26 mouse cellular contexts compared by ENCODE assay signal in the genomic region with DNA sequence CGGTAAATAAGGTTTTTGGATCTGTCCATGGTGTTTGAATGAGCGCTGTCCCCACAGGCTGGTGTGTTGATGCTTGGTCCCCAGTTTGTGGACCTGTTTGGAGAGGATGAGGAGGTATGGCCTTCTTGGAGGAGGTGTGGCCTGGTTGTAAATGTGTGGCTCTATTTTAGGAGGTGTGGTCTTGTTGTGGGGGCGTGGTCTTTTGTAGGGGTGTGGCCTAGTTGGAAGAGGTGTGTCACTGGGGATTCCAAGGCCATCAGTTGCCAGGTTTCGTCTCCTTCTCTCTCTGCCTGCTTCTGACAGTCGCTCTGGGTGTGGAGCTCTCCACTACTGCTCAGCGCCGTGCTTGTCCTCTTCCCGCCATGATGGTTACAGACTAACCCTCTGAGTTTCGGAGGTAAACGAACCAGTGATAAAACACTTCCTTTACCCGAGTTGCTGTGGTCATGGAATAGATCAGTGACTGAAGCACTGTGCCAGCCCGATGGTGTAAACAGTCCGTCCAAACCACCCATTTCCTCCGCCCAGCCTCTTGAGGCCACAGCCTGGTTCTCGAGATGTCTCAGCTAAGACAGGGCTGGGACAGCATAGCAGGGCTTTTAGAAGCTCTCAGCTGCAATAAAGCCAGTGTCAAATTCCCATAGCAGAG. TPM values are rescaled to one million over a fixed set of nuclear protein-coding genes. Genes with fewer than 3 reads are reported as not detected.
DNase-seq lines count a peak whose midpoint lies in the region; ATAC-seq lines count a peak whose summit lies in the region.
"Had no signal": no experiment of that assay in that cellular context is flagged by ENCODE, and none has a peak within 500 bp of the region (broad histone marks: within the 10 kb centered on the region; RNA-seq: fewer than 3 reads in every experiment).

No protein-coding gene starts in this region.

- ATAC-seq in liver, embryonic 11.5 days (replicated peaks; ENCODE audit: low FRiP score) = no peak
- peak; percentile 36 for ATAC-seq in megakaryocyte progenitor cell, adult 5-6 weeks (replicated peaks; ENCODE audit: poor library complexity)
- no peak for ATAC-seq in erythroid progenitor cell, adult 5-6 weeks (replicated peaks; ENCODE audit: low FRiP score, poor library complexity, severe bottlenecking)
- ATAC-seq: forebrain, postnatal 0 days; hindbrain, postnatal 0 days; intestine, postnatal 0 days had no signal

- peaks cover 3% of the 10 kb centered on the region; the same call in 1 of the 2 replicates for H3K4me1 ChIP-seq in liver, embryonic 11.5 days (replicated peaks; ENCODE audit: control insufficient read depth, insufficient read depth, low read length)
- H3K4me1 ChIP-seq: hindbrain, embryonic 12.5 days had no signal

- no peak overlapping the region for H3K9ac ChIP-seq in liver, embryonic 11.5 days (ENCODE audit: low read depth, low read length)
- H3K9ac ChIP-seq: forebrain, embryonic 12.5 days; forebrain, postnatal 0 days; heart, embryonic 15.5 days; hindbrain, embryonic 12.5 days; midbrain, embryonic 12.5 days had no signal

- H3K9me3 ChIP-seq in liver, embryonic 11.5 days (ENCODE audit: control insufficient read depth, low read length) = no peaks in the 10 kb centered on the region
- H3K9me3 ChIP-seq: forebrain, embryonic 12.5 days; heart, embryonic 15.5 days; hindbrain, embryonic 12.5 days; midbrain, embryonic 12.5 days had no signal

- H3K27ac ChIP-seq in liver, embryonic 11.5 days (ENCODE audit: low read depth, low read length) = no peak overlapping the region
- H3K27ac ChIP-seq: forebrain, embryonic 12.5 days; heart, embryonic 15.5 days; hindbrain, embryonic 12.5 days; hindbrain, postnatal 0 days; midbrain, embryonic 12.5 days had no signal

- 79% methylated on average over 15 of the region's 15 CpGs for WGBS in liver, embryonic 11.5 days

- DNase-seq in liver (peak; percentile 16), ZHBTc4 (ENCODE audit: low read depth, low spot score) (peak; percentile 90)
- no peak for DNase-seq in liver, embryonic 11.5 days (ENCODE audit: low spot score)
- DNase-seq in CD4-positive helper T cell, adult 2 months (ENCODE audit: low read depth, low spot score) = peak; percentile 81
- DNase-seq in yolk sac, embryonic 10.5 days (ENCODE audit: low spot score) = no peak
- DNase-seq in adrenal gland, adult (ENCODE audit: inconsistent age in 2 of 2, low spot score in 1 of 2) = no peak
- DNase-seq: adrenal gland, postnatal 14 days; cerebellum, adult 11-12 months; cerebellum, adult 9-11 months; forebrain, postnatal 0 days; gastrocnemius, postnatal 10 days; kidney, adult 9 months; kidney, postnatal 10 days; layer of hippocampus, postnatal 36 days; spleen, adult 18-20 months; thymus, postnatal 14 days had no signal

- H3K4me3 ChIP-seq in liver, embryonic 11.5 days (ENCODE audit: low read depth, low read length) = no peak overlapping the region
- H3K4me3 ChIP-seq: erythroblast, embryonic 14.5 days; forebrain, embryonic 12.5 days; heart, embryonic 15.5 days; hindbrain, embryonic 12.5 days; midbrain, embryonic 12.5 days had no signal

- H3K4me2 ChIP-seq in liver, embryonic 11.5 days = no peak overlapping the region
- H3K4me2 ChIP-seq: forebrain, embryonic 12.5 days; heart, embryonic 15.5 days; hindbrain, embryonic 12.5 days; midbrain, embryonic 12.5 days had no signal

- no peaks in the 10 kb centered on the region for H3K27me3 ChIP-seq in liver, embryonic 11.5 days (replicated peaks; ENCODE audit: control insufficient read depth, insufficient read depth, low read length)

- no peaks in the 10 kb centered on the region for H3K36me3 ChIP-seq in liver, embryonic 11.5 days (ENCODE audit: control insufficient read depth, insufficient read depth, low read length)
- H3K36me3 ChIP-seq: forebrain, embryonic 12.5 days; heart, embryonic 15.5 days; hindbrain, embryonic 12.5 days; midbrain, embryonic 12.5 days had no signal

RNA-seq across cellular contexts. Expression of a gene that starts 5.2 kb away (rescaled TPM):
- polyA plus RNA-seq in liver, embryonic 11.5 days (2014; fragmentation: Nextera tagmentation; extraction: Ambion mirVana) = 4.5 and 4.6 TPM in 2 replicates
- total RNA-seq in megakaryocyte progenitor cell, adult 5-6 weeks (2015) = 8.3 and 8.9 TPM in 2 replicates
- 6.2 and 9.5 TPM in 2 replicates for total RNA-seq in megakaryocyte progenitor cell, adult 5-6 weeks (2017)
- total RNA-seq in erythroid progenitor cell, adult 5-6 weeks (2015; ENCODE audit: low replicate concordance) = 2.2 and 5.4 TPM in 2 replicates
- total RNA-seq in erythroid progenitor cell, adult 5-6 weeks (2017; ENCODE audit: low replicate concordance) = 2.3 and 3.7 TPM in 2 replicates
- total RNA-seq: forebrain, postnatal 0 days had no signal

RNA-seq across cellular contexts. Expression of a gene that starts 8.9 kb away (rescaled TPM):
- polyA plus RNA-seq in liver, embryonic 11.5 days (2014; fragmentation: Nextera tagmentation; extraction: Ambion mirVana) = 92.2 and 97.9 TPM in 2 replicates
- total RNA-seq in megakaryocyte progenitor cell, adult 5-6 weeks (2015) = 81.2 and 99.2 TPM in 2 replicates
- 85.6 and 101 TPM in 2 replicates for total RNA-seq in megakaryocyte progenitor cell, adult 5-6 weeks (2017)
- total RNA-seq in erythroid progenitor cell, adult 5-6 weeks (2015; ENCODE audit: low replicate concordance) = 8.6 and 37.7 TPM in 2 replicates
- total RNA-seq in erythroid progenitor cell, adult 5-6 weeks (2017; ENCODE audit: low replicate concordance) = 8.7 and 27.1 TPM in 2 replicates

RNA-seq across cellular contexts. Expression of a gene that starts 18.9 kb away (rescaled TPM):
- 10.1 and 11.3 TPM in 2 replicates for polyA plus RNA-seq in liver, embryonic 11.5 days (2014; fragmentation: Nextera tagmentation; extraction: Ambion mirVana)
- 29.4 and 31.9 TPM in 2 replicates for total RNA-seq in megakaryocyte progenitor cell, adult 5-6 weeks (2015)
- 28.7 and 28.9 TPM in 2 replicates for total RNA-seq in megakaryocyte progenitor cell, adult 5-6 weeks (2017)
- 1.4 TPM in 1 of 2 replicates, not detected in the other for total RNA-seq in erythroid progenitor cell, adult 5-6 weeks (2015; ENCODE audit: low replicate concordance)
- 2.6 and 4.9 TPM in 2 replicates for total RNA-seq in erythroid progenitor cell, adult 5-6 weeks (2017; ENCODE audit: low replicate concordance)

RNA-seq across cellular contexts. Expression of a gene that starts 22.6 kb away (rescaled TPM):
- polyA plus RNA-seq in liver, embryonic 11.5 days (2014; fragmentation: Nextera tagmentation; extraction: Ambion mirVana) = 0.12 TPM in 1 of 2 replicates, not detected in the other
- 0.10 TPM in 1 of 2 replicates, not detected in the other for total RNA-seq in megakaryocyte progenitor cell, adult 5-6 weeks (2015)
- not detected in 2 replicates for total RNA-seq in megakaryocyte progenitor cell, adult 5-6 weeks (2017)
- total RNA-seq in erythroid progenitor cell, adult 5-6 weeks (2015; ENCODE audit: low replicate concordance) = not detected in 2 replicates
- total RNA-seq in erythroid progenitor cell, adult 5-6 weeks (2017; ENCODE audit: low replicate concordance) = not detected in 2 replicates
- total RNA-seq: liver, adult 2 months had no signal
- polyA plus RNA-seq: erythroblast, embryonic 14.5 days; liver, adult 2 months had no signal

RNA-seq across cellular contexts. Expression of a gene that starts 39.9 kb away (rescaled TPM):
- 46.4 and 47.0 TPM in 2 replicates for polyA plus RNA-seq in liver, embryonic 11.5 days (2014; fragmentation: Nextera tagmentation; extraction: Ambion mirVana)
- 5.4 and 6.0 TPM in 2 replicates for total RNA-seq in megakaryocyte progenitor cell, adult 5-6 weeks (2015)
- 7.6 and 10.2 TPM in 2 replicates for total RNA-seq in megakaryocyte progenitor cell, adult 5-6 weeks (2017)
- total RNA-seq in erythroid progenitor cell, adult 5-6 weeks (2015; ENCODE audit: low replicate concordance) = 7.2 and 11.3 TPM in 2 replicates
- total RNA-seq in erythroid progenitor cell, adult 5-6 weeks (2017; ENCODE audit: low replicate concordance) = 8.0 and 11.0 TPM in 2 replicates

Comparison
In these comparisons a context has a peak if more than half of its experiments do, and no peak if none do; other contexts are left out.
1. DNase-seq: peak in liver (single experiment), CD4-positive helper T cell, adult 2 months (single experiment) and ZHBTc4 (single experiment); none in liver, embryonic 11.5 days (single experiment), yolk sac, embryonic 10.5 days (single experiment) and adrenal gland, adult (0 of 2).
2. RNA of a gene that starts 18.9 kb away (total RNA-seq): 28.7 to 31.9 TPM in megakaryocyte progenitor cell, adult 5-6 weeks; 1.4 to 4.9 TPM in erythroid progenitor cell, adult 5-6 weeks; every median in the first group is over 4 times any median in the second.